In the genomic region with DNA sequence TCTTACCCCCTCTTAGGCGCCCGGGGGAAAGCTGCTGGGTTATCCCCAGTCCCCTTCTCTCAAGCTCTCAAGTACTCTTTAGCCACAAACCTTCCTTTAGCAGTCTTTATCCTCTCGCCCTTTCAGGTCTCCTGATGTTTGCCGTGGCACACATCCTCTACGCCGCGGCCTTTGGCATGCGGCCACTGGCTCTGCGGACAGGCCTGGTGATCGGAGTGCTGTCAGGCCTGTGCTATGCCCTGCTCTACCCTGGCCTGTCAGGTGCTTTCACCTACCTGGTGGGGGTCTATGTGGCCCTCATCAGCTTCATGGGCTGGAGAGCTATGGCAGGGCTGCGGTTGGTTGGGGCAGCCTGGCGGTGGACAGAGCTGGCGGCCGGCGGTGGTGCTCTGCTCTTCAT, we compare ENCODE assay signal across 9 mouse cellular contexts. TPM values are rescaled to one million over a fixed set of nuclear protein-coding genes. Genes with fewer than 3 reads are reported as not detected.
DNase-seq lines count a peak whose midpoint lies in the region; TF ChIP-seq lines count a peak whose summit lies in the region.
"Had no signal": no experiment of that assay in that cellular context is flagged by ENCODE, and none has a peak within 500 bp of the region (broad histone marks: within the 10 kb centered on the region; RNA-seq: fewer than 3 reads in every experiment).

No protein-coding gene starts in this region.

- peaks cover 13% of the 10 kb centered on the region for H3K4me1 ChIP-seq in thymus, adult 2 months (replicated peaks; ENCODE audit: control insufficient read depth, insufficient read depth, low read length)

- H3K36me3 ChIP-seq in thymus, adult 2 months (ENCODE audit: control insufficient read depth, insufficient read depth, low read length) = no peaks in the 10 kb centered on the region

- TF ChIP-seq CTCF in layer of hippocampus, adult 2 months (conservative IDR thresholded peaks at IDR 0.05) = no peak
- TF ChIP-seq CTCF in thymus, adult 2 months (IDR thresholded peaks at IDR 0.05; ENCODE audit: borderline replicate concordance, control insufficient read depth, extremely low read depth, insufficient read depth, low read length, poor library complexity) = no peak

- no peak overlapping the region for H3K4me3 ChIP-seq in layer of hippocampus, adult 2 months
- H3K4me3 ChIP-seq in thymus, adult 2 months (ENCODE audit: control insufficient read depth, insufficient read depth, low read length) = no peak overlapping the region
- H3K4me3 ChIP-seq: neural tube, embryonic 13.5 days had no signal

- peak; percentile 31 for DNase-seq in cerebellum, postnatal 14 days
- DNase-seq in cerebellum, postnatal 36 days = no peak
- no peak for DNase-seq in layer of hippocampus, adult 2 months (ENCODE audit: low spot score in 2 of 2)
- no peak for DNase-seq in layer of hippocampus, adult 18-20 months (ENCODE audit: low spot score in 2 of 2)
- DNase-seq in adrenal gland, postnatal 14 days = peak; percentile 56
- DNase-seq in heart, postnatal 4 days = peak; percentile 41
- no peak for DNase-seq in thymus, adult 2 months
- DNase-seq: gastrocnemius, postnatal 36 days had no signal

- H3K27me3 ChIP-seq in thymus, adult 2 months (ENCODE audit: control insufficient read depth, insufficient read depth, low read length) = no peaks in the 10 kb centered on the region
- H3K27me3 ChIP-seq: neural tube, embryonic 13.5 days had no signal

- WGBS in thymus, adult 2 months = 95% methylated on average over 15 of the region's 15 CpGs

- peak overlapping the region; percentile 43; the same call in 1 of the 2 replicates for H3K27ac ChIP-seq in layer of hippocampus, adult 2 months
- H3K27ac ChIP-seq in thymus, adult 2 months (ENCODE audit: control insufficient read depth, insufficient read depth, low read length) = no peak overlapping the region

- no peak for TF ChIP-seq POLR2A in thymus, adult 2 months (IDR thresholded peaks at IDR 0.05; ENCODE audit: control insufficient read depth, extremely low read depth, insufficient read depth, low read length, poor library complexity)

RNA-seq across cellular contexts. Expression of gene Tmem86a, which starts 2.9 kb away (rescaled TPM):
- total RNA-seq in layer of hippocampus, adult 2 months (2021) = 10 to 100 TPM in 1 of 2 experiments, 1 to 10 TPM in 1; 9.8 to 14.0 TPM
- total RNA-seq in layer of hippocampus, adult 18-20 months (2021) = 10 to 100 TPM in 1 of 2 experiments, 1 to 10 TPM in 1; 9.4 to 11.7 TPM
- total RNA-seq in adrenal gland, postnatal 14 days (2021) = 21.8 and 29.2 TPM in 2 replicates
- total RNA-seq in heart, postnatal 4 days (2021) = 10 to 100 TPM; 16.9 to 23.8 TPM
- polyA plus RNA-seq in thymus, adult 2 months (2012; rRNA removed) = 51.3 and 66.5 TPM in 2 replicates

RNA-seq across cellular contexts. Expression of gene Spty2d1, which starts 45.1 kb away (rescaled TPM):
- 10 to 100 TPM; 15.4 to 16.0 TPM for total RNA-seq in layer of hippocampus, adult 2 months (2021)
- total RNA-seq in layer of hippocampus, adult 18-20 months (2021) = 10 to 100 TPM; 18.7 to 20.4 TPM
- total RNA-seq in adrenal gland, postnatal 14 days (2021) = 17.5 and 20.0 TPM in 2 replicates
- total RNA-seq in heart, postnatal 4 days (2021) = 10 to 100 TPM; 15.1 to 15.7 TPM
- polyA plus RNA-seq in thymus, adult 2 months (2012; rRNA removed) = 6.9 and 8.4 TPM in 2 replicates

Comparison
In these comparisons a context has a peak if more than half of its experiments do, and no peak if none do; other contexts are left out.
1. DNase-seq: peak in cerebellum, postnatal 14 days (2 of 2), adrenal gland, postnatal 14 days (single experiment) and heart, postnatal 4 days (single experiment); none in cerebellum, postnatal 36 days (0 of 2), layer of hippocampus, adult 2 months (0 of 2), layer of hippocampus, adult 18-20 months (0 of 2) and thymus, adult 2 months (single experiment).